Mouse (Mus musculus) testis, postnatal 10 days (tissue): ENCODE data around the gene 5330417H12Rik.

Experiments
- DNase-seq: peaks from one replicate; pipeline ENCODE4 v3.0.0; 2021; ENCODE audit warnings: low spot score

The 5330417H12Rik gene

DNA sequence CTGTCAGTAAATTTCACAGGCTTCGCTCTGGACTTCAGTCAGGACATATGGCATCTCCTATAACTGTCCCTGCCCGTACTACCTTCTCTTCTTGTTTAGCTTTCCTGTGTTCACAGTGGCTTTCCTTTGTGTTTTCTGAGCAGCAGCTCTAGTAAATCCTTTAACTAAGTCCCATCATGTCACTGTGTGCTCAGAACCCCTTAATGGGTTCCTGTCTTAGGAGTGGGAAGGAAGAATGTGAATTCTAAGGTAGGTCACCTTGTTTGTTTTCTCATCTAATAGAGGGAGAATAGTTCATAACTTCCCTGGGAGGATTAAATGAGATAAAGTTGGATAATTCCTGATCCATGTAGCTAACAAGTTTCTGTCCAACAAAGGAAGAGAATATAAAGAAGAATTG lies at the start of gene 5330417H12Rik:
Gene 5330417H12Rik, minus strand, starts transcription at position 101 of the 400 bp plus-strand sequence.
- DNase-seq: no peak

- no peak for DNase-seq
Measured at GRCm38 (mm10) chr7:107668514-107668913, 43.6 kb upstream of the 5330417H12Rik start.

GRCm38 (mm10) chr7:107666262-107666902 lies 41.4 kb upstream of the 5330417H12Rik start:
- DNase-seq: no peak

- peak; percentile 74 for DNase-seq
Measured at GRCm38 (mm10) chr7:107665586-107666261, 40.8 kb upstream of the 5330417H12Rik start.

GRCm38 (mm10) chr7:107665221-107665585 lies 40.2 kb upstream of the 5330417H12Rik start:
- no peak for DNase-seq

GRCm38 (mm10) chr7:107664063-107665056 lies 39.4 kb upstream of the 5330417H12Rik start:
- no peak for DNase-seq

GRCm38 (mm10) chr7:107663621-107664020 lies 38.7 kb upstream of the 5330417H12Rik start:
- no peak for DNase-seq

DNA sequence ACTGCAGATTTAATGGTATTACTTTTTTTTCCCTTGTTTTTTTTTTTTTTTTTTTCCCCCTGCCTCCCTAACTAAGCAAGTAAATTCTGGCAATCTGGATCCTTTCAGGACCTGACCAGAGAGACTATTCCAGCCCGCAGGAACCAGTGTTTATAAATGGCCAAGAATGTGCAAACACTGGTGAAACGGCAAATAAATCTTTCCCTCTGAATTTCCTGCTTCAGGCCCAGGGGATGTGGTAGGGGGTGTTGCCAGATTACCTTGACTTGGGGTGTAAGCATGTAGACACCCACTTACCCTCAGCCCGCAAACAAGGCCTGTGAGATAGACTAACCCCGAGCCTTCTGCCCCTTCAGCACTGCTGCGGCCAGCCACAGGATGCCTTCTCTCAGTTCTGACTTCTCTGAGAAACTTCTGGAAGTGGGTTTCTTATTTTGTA lies 36.9 kb upstream of the 5330417H12Rik start:
- no peak for DNase-seq

- DNase-seq: peak; percentile 83
Measured at GRCm38 (mm10) chr7:107661189-107661842, 36.4 kb upstream of the 5330417H12Rik start.

DNA sequence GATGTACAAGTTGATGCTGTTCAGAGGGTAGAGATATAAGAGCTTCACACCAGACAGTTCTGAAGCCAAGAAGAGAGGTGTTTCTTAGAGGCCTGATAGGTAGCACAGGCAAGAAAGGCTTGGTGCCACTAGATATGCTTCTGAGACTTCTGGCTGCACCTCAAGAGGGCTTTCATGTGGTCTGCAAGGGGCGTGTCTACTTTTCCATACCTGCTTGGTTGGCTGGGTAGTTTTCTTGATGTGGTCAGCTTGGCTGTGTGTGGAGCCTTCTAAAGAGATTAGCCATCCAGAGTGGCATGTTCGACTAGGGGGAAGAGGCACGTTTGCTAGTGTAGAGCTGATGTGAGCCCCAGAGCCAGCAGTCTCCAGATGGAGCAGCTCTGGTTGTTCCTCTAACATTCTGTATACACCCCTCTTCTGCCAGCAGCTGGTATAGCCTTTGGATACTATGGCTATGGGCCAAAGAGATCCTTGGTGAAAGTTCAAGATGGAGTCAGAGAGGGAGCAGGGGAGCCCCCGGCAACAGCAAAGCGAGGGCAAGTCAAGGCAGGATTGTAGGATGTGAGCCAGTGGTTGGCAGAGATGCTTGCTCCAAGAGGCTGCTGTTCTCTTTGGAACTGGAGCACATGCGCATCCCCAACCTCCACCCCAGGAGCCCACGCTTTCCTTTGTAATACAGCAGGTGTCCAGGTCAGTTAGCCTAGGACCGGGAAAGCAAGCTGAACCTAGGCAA lies 34.4 kb upstream of the 5330417H12Rik start:
- no peak for DNase-seq

DNA sequence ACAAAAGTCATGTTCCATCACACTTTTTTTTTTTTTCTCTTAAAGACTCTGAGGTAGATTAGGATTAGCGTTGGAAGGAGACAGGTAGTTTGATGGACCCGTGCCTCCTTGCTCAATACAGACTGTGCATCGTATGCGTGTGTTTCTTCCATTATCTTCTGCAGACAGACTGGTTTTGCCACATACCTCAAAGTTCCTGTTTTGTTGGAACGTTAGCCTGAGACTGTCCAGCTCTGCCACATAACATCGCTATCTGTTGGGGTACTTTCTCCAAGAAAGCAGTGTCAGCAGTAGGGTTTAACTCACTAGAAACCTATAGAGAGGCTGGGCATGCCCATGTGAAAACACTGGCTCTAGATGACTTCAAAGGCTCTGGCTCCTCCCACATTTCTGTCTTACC lies 31.5 kb upstream of the 5330417H12Rik start:
- no peak for DNase-seq

DNA sequence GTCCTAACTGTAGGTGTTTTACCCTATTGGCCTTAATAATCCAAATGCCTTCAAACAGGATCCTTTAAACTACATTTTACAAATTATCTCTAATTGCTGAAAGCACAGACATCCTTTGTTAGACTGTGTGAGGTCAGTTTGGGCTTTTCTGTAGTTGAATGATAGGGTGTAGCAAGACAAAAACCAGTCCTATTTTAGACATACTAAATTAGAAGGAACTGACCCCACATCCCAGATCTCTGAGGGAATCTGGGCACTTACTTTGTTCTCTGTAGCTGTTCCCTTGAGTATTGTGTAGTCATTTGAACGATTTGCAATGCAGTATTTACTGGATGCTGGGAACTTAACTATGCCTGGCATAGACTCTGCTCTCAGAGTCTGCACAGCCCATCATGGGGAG lies 26.9 kb upstream of the 5330417H12Rik start:
- DNase-seq: no peak

DNA sequence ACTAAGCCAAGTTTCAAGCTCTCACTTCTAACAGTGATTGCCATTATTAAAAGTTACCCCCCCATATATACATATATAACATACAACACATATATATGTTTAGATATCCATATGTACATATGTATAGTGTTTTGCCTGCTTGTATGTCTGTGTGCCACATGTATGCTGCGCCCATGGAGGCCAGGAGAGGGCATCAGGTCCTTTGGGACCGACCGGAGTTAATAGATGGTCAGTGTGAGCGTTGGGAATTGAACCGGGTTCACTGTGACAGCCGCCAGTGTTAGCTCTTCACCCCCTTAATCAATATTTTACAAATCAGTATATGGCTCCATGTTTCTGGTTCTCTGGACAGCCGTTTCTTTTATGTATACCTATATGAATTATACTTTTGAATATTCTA lies 25.0 kb upstream of the 5330417H12Rik start:
- DNase-seq: no peak

DNA sequence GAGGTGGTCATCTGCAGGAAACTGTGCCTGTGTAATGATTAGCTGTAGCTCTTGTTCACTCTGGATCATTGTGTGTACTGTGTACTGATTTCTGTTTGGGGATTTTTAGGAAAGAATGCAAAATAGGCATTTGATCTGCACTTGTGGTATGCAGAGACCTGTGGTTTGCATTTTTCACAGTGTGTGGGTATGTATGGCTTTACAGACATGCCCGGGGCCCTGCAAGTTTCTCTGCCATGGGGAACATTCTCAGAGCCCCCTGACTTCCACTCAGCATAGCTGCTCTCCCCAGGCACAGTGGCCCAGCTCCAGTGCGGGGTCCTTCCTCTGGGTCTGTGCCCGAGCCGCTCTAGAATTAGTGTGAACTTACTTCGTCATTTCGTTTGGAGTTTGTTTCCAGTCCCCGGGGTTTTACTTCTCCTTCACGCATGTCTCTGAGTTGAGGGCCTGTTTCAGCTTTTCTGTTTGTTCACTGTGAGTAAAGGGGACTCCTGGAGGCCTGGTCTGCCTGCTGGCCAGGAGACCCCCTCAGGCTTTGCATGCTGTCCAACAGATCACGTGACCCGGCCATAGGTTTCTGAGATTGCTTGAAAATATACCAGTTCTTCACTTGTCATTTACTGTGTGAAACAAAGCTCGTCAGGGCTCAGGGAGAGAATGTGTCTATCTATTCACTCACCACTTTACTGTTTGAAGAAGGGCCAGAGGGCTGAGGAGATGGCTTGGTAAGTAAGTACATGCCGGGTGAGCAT lies 24.2 kb upstream of the 5330417H12Rik start:
- DNase-seq: no peak

GRCm38 (mm10) chr7:107644987-107645386 lies 20.0 kb upstream of the 5330417H12Rik start:
- no peak for DNase-seq

GRCm38 (mm10) chr7:107642586-107643275 lies 17.8 kb upstream of the 5330417H12Rik start:
- peak; percentile 62 for DNase-seq

- no peak for DNase-seq
Measured at GRCm38 (mm10) chr7:107638026-107638425, 13.1 kb upstream of the 5330417H12Rik start.

DNA sequence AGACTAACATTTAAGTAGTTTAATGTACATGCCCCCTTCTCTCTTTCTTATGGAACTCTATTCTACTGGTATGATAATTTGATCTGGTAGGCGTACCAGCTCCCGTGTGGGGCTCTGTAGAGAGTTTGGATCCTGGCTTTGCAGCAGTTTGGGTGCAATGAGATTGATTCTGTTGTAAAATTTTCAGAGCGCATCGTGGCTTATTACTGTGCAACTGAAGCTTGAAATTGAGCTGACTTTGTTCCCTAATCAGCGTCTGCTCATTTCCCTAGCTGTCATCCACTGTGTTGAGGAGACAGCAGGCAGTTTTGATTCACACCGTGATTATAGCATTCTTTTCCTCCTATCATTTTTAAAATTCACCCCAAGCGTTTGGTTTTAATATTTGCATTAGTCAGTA lies 12.4 kb upstream of the 5330417H12Rik start:
- DNase-seq: no peak

- DNase-seq: no peak
Measured at GRCm38 (mm10) chr7:107633201-107633600, 8.2 kb upstream of the 5330417H12Rik start.

DNA sequence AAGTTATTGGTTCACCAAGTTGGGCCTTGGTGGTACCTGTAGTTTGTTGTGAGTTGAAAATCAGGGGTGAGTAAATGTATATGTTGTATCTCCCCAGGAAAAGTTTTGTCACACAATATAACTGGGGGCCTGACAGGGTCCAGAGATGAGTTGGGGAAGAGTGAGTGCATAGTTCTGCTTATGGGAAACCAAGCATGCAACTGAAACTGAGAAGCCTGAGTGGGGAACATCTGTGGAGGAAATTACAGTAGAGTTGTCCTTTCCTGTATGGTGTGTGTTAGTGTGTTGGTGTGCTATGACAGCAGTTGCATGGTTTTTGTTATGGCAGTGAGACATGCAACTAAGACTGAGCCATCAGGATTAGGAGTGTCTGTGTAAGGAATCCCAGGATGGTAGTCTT lies 3.4 kb upstream of the 5330417H12Rik start:
- DNase-seq: no peak
